ENCODE assay signal across 8 mouse cellular contexts in the genomic region with DNA sequence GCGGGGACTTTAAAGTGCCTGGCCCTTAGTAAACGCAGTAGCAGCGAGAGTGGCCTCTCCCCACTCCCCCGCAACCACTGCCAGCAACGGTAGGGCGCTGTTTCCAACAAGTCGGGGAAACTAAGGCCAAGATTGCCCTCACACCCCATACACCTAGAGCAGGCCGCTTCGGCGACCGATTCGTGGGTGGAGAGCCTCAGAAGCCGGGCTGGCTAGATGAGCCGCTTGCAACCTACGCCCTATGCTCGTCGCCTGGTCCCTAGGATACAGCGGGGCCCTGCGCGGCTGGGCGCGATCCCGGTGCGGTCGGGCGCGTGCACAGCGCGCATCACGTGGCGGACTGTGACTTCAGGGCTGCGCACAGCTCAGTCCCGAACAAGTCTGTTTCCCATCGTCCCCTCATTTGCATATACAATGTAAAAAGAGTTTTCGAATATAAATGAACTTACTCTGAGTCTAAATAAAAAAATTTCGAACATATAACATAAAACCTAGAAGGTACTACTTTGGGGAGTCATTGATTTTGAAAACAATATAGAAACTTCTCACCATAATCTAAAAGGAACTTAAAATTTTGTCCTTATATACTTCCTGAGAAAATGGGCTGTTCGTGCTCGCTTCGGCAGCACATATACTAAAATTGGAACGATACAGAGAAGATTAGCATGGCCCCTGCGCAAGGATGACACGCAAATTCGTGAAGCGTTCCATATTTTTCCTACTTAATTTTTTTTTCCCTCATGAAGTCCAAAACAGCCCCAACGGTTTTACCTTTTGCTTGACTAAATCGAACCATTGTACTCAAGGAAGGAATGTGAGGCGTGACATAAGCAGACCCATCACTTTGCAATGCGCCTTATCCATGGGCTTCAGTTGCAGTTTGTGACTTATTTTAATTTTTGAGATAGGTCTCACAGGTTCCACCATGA. TPM values are rescaled to one million over a fixed set of nuclear protein-coding genes. Genes with fewer than 3 reads are reported as not detected.
DNase-seq lines count a peak whose midpoint lies in the region; ATAC-seq and TF ChIP-seq lines count a peak whose summit lies in the region.

No protein-coding gene starts in this region.

- H3K4me1 ChIP-seq in erythroblast, embryonic 14.5 days (ENCODE audit: control insufficient read depth), result peaks cover 13% of the 10 kb centered on the region
- H3K4me1 ChIP-seq in embryonic facial prominence, embryonic 10.5 days, result peaks cover 52% of the 10 kb centered on the region
- peaks cover 6% of the 10 kb centered on the region for H3K4me1 ChIP-seq in heart, adult 2 months (ENCODE audit: control insufficient read depth, insufficient read depth, low read length)
- H3K4me1 ChIP-seq in limb, embryonic 12.5 days (replicated peaks), result peaks cover 45% of the 10 kb centered on the region
- H3K4me1 ChIP-seq in midbrain, embryonic 14.5 days (ENCODE audit: control insufficient read depth, insufficient read depth, low read length), result peaks cover 16% of the 10 kb centered on the region

- H3K9me3 ChIP-seq in erythroblast, embryonic 14.5 days (ENCODE audit: control insufficient read depth, low read length), result no peaks in the 10 kb centered on the region
- no peaks in the 10 kb centered on the region for H3K9me3 ChIP-seq in embryonic facial prominence, embryonic 10.5 days
- no peaks in the 10 kb centered on the region for H3K9me3 ChIP-seq in limb, embryonic 12.5 days
- H3K9me3 ChIP-seq in midbrain, embryonic 14.5 days (ENCODE audit: control insufficient read depth, low read length), result no peaks in the 10 kb centered on the region

- ATAC-seq in erythroblast, adult 5-6 weeks (replicated peaks; ENCODE audit: low FRiP score, poor library complexity, severe bottlenecking), result no peak
- peak; percentile 96 for ATAC-seq in limb, embryonic 12.5 days (ENCODE audit: insufficient number of reproducible peaks, insufficient read depth, low FRiP score, low TSS enrichment, low read depth)
- ATAC-seq in midbrain, embryonic 14.5 days (ENCODE audit: low FRiP score, low TSS enrichment), result peak; percentile 98

- H3K27ac ChIP-seq in embryonic facial prominence, embryonic 10.5 days (replicated peaks), result peak overlapping the region; percentile 83
- peak overlapping the region; percentile 93 for H3K27ac ChIP-seq in heart, adult 2 months
- H3K27ac ChIP-seq in limb, embryonic 12.5 days, result peak overlapping the region; percentile 85
- H3K27ac ChIP-seq in midbrain, embryonic 14.5 days (replicated peaks; ENCODE audit: low read depth, low read length), result peak overlapping the region; percentile 79

- intact Hi-C loops in heart, adult 2 months (cut with DNase I), result loop anchor here (5.0 to 10.0 kb wide), 2 partner anchors 264 to 848 kb away; a partner anchor contains a TSS

- peak; percentile 97 for TF ChIP-seq POLR2A in heart, adult 2 months (IDR thresholded peaks at IDR 0.05; ENCODE audit: insufficient read depth, low read depth, low read length)

- WGBS in embryonic facial prominence, embryonic 10.5 days, result 1% methylated on average over 48 of the region's 48 CpGs
- WGBS in heart, adult 2 months, result 1% methylated on average over 48 of the region's 48 CpGs
- 1% methylated on average over 48 of the region's 48 CpGs for WGBS in limb, embryonic 12.5 days
- under 1% methylated on average over 48 of the region's 48 CpGs for WGBS in midbrain, embryonic 14.5 days

- H3K79me2 ChIP-seq in heart, adult 2 months (replicated peaks; ENCODE audit: control insufficient read depth, insufficient read depth, low read length), result no peaks in the 10 kb centered on the region

- TF ChIP-seq CTCF in heart, adult 2 months (IDR thresholded peaks at IDR 0.05), result no peak

- peak overlapping the region; percentile 86 for H3K9ac ChIP-seq in heart, adult 2 months (ENCODE audit: low read depth, low read length)
- peak overlapping the region; percentile 68 for H3K9ac ChIP-seq in limb, embryonic 12.5 days (replicated peaks)
- peak overlapping the region; percentile 65 for H3K9ac ChIP-seq in midbrain, embryonic 14.5 days (replicated peaks; ENCODE audit: low read length)

- H3K27me3 ChIP-seq in erythroblast, embryonic 14.5 days (ENCODE audit: control insufficient read depth), result peaks cover 73% of the 10 kb centered on the region
- H3K27me3 ChIP-seq in embryonic facial prominence, embryonic 10.5 days (replicated peaks; ENCODE audit: low read depth, poor library complexity, severe bottlenecking), result peaks cover 73% of the 10 kb centered on the region
- peaks cover 3% of the 10 kb centered on the region; the same call in 1 of the 2 replicates for H3K27me3 ChIP-seq in heart, adult 2 months (ENCODE audit: control insufficient read depth, insufficient read depth, low read length)
- H3K27me3 ChIP-seq in limb, embryonic 12.5 days, result peaks cover 44% of the 10 kb centered on the region
- H3K27me3 ChIP-seq in midbrain, embryonic 14.5 days (ENCODE audit: control insufficient read depth, insufficient read depth, low read length), result peaks cover 44% of the 10 kb centered on the region

- H3K36me3 ChIP-seq in erythroblast, embryonic 14.5 days (ENCODE audit: control insufficient read depth), result no peaks in the 10 kb centered on the region
- H3K36me3 ChIP-seq in embryonic facial prominence, embryonic 10.5 days (replicated peaks), result no peaks in the 10 kb centered on the region
- H3K36me3 ChIP-seq in heart, adult 2 months (ENCODE audit: control insufficient read depth, insufficient read depth, low read length), result no peaks in the 10 kb centered on the region
- no peaks in the 10 kb centered on the region for H3K36me3 ChIP-seq in limb, embryonic 12.5 days
- H3K36me3 ChIP-seq in midbrain, embryonic 14.5 days (ENCODE audit: control insufficient read depth, insufficient read depth, low read length), result no peaks in the 10 kb centered on the region

- peak; percentile 96 for DNase-seq in embryonic facial prominence, embryonic 10.5 days (ENCODE audit: low spot score)
- DNase-seq in heart, adult 2 months, result peak; percentile 95 to 98
- DNase-seq in kidney, adult 8-10 months, result peak; percentile 95 to 97
- peak; percentile 96 for DNase-seq in midbrain, embryonic 14.5 days
- DNase-seq in spleen, adult 12 weeks (ENCODE audit: low spot score), result peak; percentile 79

- peak overlapping the region; percentile 85 for H3K4me2 ChIP-seq in limb, embryonic 12.5 days
- peak overlapping the region; percentile 85 for H3K4me2 ChIP-seq in midbrain, embryonic 14.5 days (ENCODE audit: low read length)

- 0 out of 2 replicates have a peak, but pooled peaks have one; percentile 60 for TF ChIP-seq EP300 in heart, adult 2 months (IDR thresholded peaks at IDR 0.05; ENCODE audit: insufficient read depth, low read depth, low read length)

- peak overlapping the region; percentile 61 for H3K4me3 ChIP-seq in erythroblast, embryonic 14.5 days (replicated peaks)
- peak overlapping the region; percentile 71 for H3K4me3 ChIP-seq in embryonic facial prominence, embryonic 10.5 days
- peak overlapping the region; percentile 73 for H3K4me3 ChIP-seq in heart, adult 2 months
- H3K4me3 ChIP-seq in limb, embryonic 12.5 days (replicated peaks), result peak overlapping the region; percentile 56
- peak overlapping the region; percentile 62 for H3K4me3 ChIP-seq in midbrain, embryonic 14.5 days (replicated peaks; ENCODE audit: low read depth, low read length)

RNA-seq across cellular contexts. Expression of a gene that starts 15.8 kb away (rescaled TPM):
- 0.01 TPM in 1 of 2 replicates, not detected in the other for polyA plus RNA-seq in erythroblast, embryonic 14.5 days (2012)
- not detected in 2 replicates for total RNA-seq in erythroblast, adult 5-6 weeks (2015; ENCODE audit: low replicate concordance)
- total RNA-seq in erythroblast, adult 5-6 weeks (2017; ENCODE audit: low replicate concordance), result not detected in 2 replicates
- polyA plus RNA-seq in embryonic facial prominence, embryonic 10.5 days (2016; fragmentation: Nextera tagmentation; extraction: Ambion mirVana), result 0.06 and 0.10 TPM in 2 replicates
- total RNA-seq in heart, adult 2 months (2021), result under 1 TPM; 0.07 to 0.10 TPM
- 0.04 TPM in 1 of 2 replicates, not detected in the other for polyA plus RNA-seq in heart, adult 2 months (2012; rRNA removed)
- 0.11 and 0.12 TPM in 2 replicates for polyA plus RNA-seq in limb, embryonic 12.5 days (2016; fragmentation: Nextera tagmentation; extraction: Ambion mirVana)
- 5.0 TPM in 2 replicates for polyA plus RNA-seq in midbrain, embryonic 14.5 days (2014; fragmentation: Nextera tagmentation; extraction: Ambion mirVana)
